Mouse (Mus musculus) bone marrow macrophage, adult 2 months (primary cell): ENCODE data around the gene Agxt. TPM values are rescaled to one million over a fixed set of nuclear protein-coding genes. Genes with fewer than 3 reads are reported as not detected.

Experiments used
- H3K27ac ChIP-seq: 2 replicates; pipeline ENCODE4 v1.5.1; 2012; ENCODE audit warnings: low read depth, low read length; ENCODE audit not compliant: insufficient read depth
- H3K4me1 ChIP-seq: 2 replicates; pipeline ENCODE4 v1.6.1; 2012; ENCODE audit warnings: low read length; ENCODE audit not compliant: control insufficient read depth, insufficient read depth
- H3K4me3 ChIP-seq: 2 replicates; pipeline ENCODE4 v1.5.1; 2012; ENCODE audit warnings: mild to moderate bottlenecking, low read length, moderate library complexity; ENCODE audit not compliant: insufficient read depth
- CTCF ChIP-seq: IDR thresholded peaks from 2 replicates; pipeline ENCODE4 v1.5.1; 2012; ENCODE audit warnings: low read depth, mild to moderate bottlenecking, low read length, moderate library complexity
- POLR2A ChIP-seq: IDR thresholded peaks from 2 replicates; pipeline ENCODE4 v1.6.1; 2012; ENCODE audit warnings: mild to moderate bottlenecking, low read depth, low read length, borderline replicate concordance
- polyA plus RNA-seq: library from polyadenylated mRNA; stranded (reverse); fragments of >200 nt; gene quantifications from 2 replicates; pipeline ENCODE4 v1.2.4, GENCODE M21; 2012; ENCODE audit not compliant: missing spikeins, insufficient read depth, insufficient read length

Agxt gene
- polyA plus RNA-seq = not detected in 2 replicates

DNA sequence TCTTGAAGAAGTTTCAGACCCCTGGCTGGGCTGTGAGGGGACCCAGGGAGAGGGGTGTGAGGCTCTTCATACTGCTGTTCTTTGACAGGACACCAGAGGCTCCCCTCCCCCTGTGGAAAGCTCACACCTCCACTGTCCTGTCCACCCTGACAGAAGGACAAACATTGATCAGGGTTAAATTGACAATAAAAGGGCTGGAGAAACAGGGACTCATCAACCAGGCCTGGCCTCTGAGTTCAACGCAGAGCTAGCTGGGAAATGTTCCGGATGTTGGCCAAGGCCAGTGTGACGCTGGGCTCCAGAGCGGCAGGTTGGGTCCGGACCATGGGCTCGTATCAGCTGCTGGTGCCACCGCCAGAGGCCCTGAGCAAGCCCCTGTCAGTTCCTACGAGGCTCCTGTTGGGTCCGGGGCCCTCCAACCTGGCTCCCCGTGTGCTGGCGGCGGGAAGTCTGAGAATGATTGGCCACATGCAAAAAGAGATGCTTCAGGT is at the start of gene Agxt:
TSS of gene Agxt (plus strand) at position 205 of the 491 bp plus-strand sequence.
- TF ChIP-seq POLR2A = no peak
- no peak for TF ChIP-seq CTCF
- Histone ChIP-seq H3K4me1 (no peaks in the 10 kb centered on the region), H3K27ac (no peak within 1 kb of the TSS), H3K4me3 (no peak within 1 kb of the TSS)

GRCm38 (mm10) chr1:93092582-93092981 is 42.5 kb upstream of the Agxt start:
- no peak overlapping the region for H3K27ac ChIP-seq
- no peaks in the 10 kb centered on the region for H3K4me1 ChIP-seq
- TF ChIP-seq CTCF (no peak), POLR2A (no peak)
- H3K4me3 ChIP-seq = no peak overlapping the region

- TF ChIP-seq CTCF (no peak), POLR2A (no peak)
- Histone ChIP-seq H3K4me1 (no peaks in the 10 kb centered on the region), H3K27ac (no peak overlapping the region), H3K4me3 (no peak overlapping the region)
These were observed 36.1 kb upstream of the Agxt start for GRCm38 (mm10) chr1:93098956-93099355.

- TF ChIP-seq CTCF (no peak), POLR2A (no peak)
- Histone ChIP-seq H3K27ac (no peak overlapping the region), H3K4me1 (no peaks in the 10 kb centered on the region), H3K4me3 (peak overlapping the region; percentile 5; the same call in 1 of the 2 replicates)
These were observed 34.8 kb upstream of the Agxt start for GRCm38 (mm10) chr1:93100243-93100575.

- Histone ChIP-seq H3K4me1 (no peaks in the 10 kb centered on the region), H3K27ac (no peak overlapping the region), H3K4me3 (peak overlapping the region; percentile 5; the same call in 1 of the 2 replicates)
- TF ChIP-seq POLR2A (no peak), CTCF (no peak)
These were observed 34.2 kb upstream of the Agxt start for GRCm38 (mm10) chr1:93100576-93101491.

GRCm38 (mm10) chr1:93101571-93102061 is 33.4 kb upstream of the Agxt start, which contains the start of gene Kif1a:
TSS of gene Kif1a (minus strand) at chr1:93101951.
- Histone ChIP-seq H3K4me1 (no peaks in the 10 kb centered on the region), H3K4me3 (no peak within 1 kb of the TSS), H3K27ac (no peak within 1 kb of the TSS)
- no peak for TF ChIP-seq POLR2A
- TF ChIP-seq CTCF = no peak

DNA sequence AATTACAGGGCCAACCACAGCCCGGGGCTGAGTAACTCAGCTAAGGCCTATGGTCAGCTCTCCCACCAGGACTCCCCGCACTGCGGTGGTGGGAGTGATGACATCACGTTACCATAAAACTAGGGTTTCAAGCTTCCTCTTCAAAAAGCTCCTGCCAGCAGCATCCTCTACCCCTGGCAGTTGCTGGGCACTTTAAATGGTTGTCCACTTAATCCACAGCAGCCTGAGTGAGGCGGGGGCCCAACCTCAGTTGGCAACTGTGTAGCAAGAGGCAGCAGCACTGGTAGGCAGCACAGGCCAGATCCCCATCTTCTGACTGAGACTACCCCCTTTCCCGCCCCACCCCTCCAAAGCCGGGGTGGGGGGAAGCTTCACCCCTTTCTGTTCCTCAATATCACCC is 32.3 kb upstream of the Agxt start:
- H3K4me3 ChIP-seq = no peak overlapping the region
- no peak for TF ChIP-seq POLR2A
- H3K27ac ChIP-seq = no peak overlapping the region
- no peaks in the 10 kb centered on the region for H3K4me1 ChIP-seq

DNA sequence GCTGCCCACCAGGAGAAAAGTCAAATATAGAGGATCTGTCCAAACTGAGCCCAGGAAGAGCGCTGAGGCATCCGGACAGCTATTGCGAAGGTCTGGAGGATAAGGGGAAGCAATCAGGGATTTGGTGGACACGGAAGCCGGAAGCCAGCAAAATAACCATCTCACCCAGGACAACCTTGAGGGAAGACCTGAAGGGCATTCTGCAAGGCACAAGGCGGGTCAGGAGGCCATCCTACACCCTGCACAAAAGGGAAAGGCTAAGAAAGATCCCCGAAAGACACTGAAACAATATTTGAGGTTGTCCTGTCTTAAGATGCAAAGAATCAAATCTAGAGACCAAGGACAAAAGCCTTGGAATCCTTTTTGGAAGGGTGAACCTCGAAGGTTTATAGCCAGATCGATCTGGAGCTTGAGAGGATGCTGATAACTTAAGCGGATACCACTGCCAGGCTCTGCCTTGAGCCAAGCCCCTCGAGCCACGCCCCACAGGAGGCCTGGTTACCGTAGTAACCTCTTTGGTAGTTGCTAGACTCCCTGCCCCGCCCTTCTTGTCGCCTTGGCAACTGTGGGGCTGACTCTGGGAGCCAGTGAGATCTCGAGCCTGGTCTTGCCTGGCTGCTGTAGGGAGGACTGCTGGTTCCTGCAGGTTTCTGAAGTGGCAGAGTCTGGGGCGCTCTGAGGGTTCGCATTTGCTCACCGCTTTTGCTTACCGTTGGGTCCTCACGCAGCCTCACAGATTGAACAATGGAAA is 20.2 kb upstream of the Agxt start:
- TF ChIP-seq POLR2A (no peak), CTCF (no peak)
- Histone ChIP-seq H3K4me1 (peaks cover 12% of the 10 kb centered on the region), H3K4me3 (peak overlapping the region; percentile 57), H3K27ac (no peak overlapping the region)

DNA sequence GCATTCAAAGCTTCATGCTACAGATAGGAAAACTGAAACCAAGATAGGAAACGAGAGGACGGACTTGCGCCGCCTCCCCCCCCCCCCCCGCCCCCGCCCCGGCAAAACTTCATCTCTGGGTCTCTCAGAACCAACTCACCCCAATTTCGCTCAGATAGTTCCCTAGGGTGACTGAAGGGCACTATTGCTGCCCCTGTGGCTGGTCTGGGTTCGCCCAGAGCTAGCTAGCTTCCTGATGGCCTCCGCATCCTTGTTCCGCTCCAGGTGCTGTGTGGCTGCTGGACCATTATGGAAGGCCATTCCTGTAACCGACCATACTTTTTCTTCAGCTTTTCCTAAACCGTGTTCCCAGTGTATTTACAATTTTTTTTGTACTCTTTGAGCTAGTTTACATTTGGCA is 19.6 kb upstream of the Agxt start:
- peak overlapping the region; percentile 57 for H3K4me3 ChIP-seq
- TF ChIP-seq CTCF (no peak), POLR2A (no peak)
- no peak overlapping the region for H3K27ac ChIP-seq
- peaks cover 12% of the 10 kb centered on the region for H3K4me1 ChIP-seq
